Mouse (Mus musculus) adipose tissue, adult 10 weeks (tissue): ENCODE results near the gene Gabrr1. TPM values are rescaled to one million over a fixed set of nuclear protein-coding genes. Genes with fewer than 3 reads are reported as not detected.

Source experiments
- polyA plus RNA-seq: library from polyadenylated mRNA; stranded (reverse); fragments of 350-450 nt; fragmentation: Illumina TruSeq; extraction: RNeasy Lipid Tissue Mini Kit (QIAGEN cat#74804); gene quantifications from one replicate; pipeline ENCODE4 v1.2.3, GENCODE M21; 2014; ENCODE audit warnings: low read depth, low replicate concordance

Gene Gabrr1
- polyA plus RNA-seq = 2.7 TPM

DNA sequence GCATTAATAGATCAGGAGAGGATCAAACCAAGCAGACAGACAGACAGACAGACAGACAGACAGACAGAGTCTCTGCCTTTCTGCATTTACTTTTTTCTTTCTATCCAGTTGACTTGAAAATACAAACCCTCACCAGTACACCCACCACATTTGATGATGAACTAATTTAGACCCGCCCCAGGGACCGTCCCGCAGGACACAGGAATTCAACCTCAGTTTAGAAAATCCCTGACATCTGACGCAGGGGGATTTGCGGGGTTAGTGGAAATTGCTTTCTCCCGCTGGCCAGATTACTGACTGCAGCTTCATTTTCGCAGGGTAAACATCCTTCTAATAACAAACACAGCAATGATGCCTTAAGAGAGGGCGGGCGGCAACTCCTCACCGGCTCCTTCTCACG, at the start of gene Gabrr1:
TSS of gene Gabrr1 (plus strand) at position 301 of the 400 bp plus-strand sequence.

DNA sequence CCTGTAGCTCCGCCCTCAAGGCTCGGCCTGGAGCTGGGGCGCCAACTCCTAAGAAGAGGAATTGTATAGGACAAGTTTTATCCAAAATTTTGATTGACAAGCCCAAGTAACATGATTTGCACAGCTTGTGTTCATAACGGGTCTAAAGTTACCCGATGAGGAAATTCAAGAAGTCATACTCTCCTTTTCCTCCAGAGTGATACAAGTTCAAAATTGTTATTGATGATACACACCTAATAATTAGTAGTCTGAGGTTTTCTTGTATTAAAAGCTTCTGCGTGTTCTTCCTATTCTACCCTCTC, 57.4 kb downstream of the Gabrr1 start, which contains the start of gene Pm20d2:
TSS of gene Pm20d2 (minus strand) at position 3 of the 302 bp plus-strand sequence.

DNA sequence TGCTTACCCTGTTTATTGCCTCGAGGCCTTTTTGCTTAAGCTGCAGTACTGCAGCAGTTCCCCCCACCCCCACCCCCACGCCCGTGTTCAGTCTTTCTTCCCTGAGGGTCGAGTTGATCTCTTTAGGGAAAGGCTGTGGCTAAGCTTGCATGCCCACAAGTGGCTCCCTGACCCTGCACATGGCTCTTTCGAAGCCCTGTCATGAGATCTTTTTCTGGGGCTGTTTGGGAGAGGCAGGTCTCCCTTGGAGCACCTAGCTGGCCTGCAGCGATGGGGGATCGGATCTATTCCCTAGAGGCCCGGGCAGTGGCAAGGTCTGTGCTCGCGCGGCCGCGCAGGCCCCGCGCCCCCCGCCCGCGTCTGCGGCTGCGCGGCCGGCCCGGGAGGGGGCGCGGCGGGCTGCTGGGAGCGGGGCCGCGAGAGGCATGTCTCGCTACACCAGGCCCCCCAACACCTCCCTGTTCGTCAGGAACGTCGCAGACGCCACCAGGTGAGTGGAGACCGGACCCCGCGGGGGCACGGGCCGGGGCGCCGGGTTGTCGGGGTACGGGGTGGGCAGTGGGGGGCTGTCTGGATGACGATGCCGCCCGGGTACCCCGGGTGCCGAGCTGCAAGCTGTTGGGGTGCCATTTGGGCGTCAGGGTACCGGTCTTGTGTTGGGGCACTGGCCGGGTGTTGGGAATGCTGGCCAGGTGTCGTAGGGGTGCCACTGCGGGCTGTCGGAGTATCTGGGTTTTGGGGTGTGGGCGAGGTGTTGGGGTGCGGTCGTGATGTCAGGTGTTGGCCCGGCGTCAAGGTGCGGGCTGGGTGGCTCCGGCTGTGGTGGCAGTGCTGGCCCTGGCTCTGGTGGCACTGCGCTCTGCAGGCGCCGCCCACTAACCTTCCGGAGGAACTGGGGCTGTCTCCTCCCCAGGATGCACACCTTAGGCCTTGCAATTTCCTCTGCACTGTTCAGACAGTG, 76.8 kb downstream of the Gabrr1 start, which contains the start of gene Srsf12:
TSS of gene Srsf12 (plus strand) at position 111 of the 961 bp plus-strand sequence.

Other genes with a start within 250 kb of the Gabrr1 start
- 3.3 TPM for gene Ankrd6, start 181.7 kb upstream of the Gabrr1 start, polyA plus RNA-seq
- 6.8 TPM for gene Rragd, start 149.5 kb upstream of the Gabrr1 start, polyA plus RNA-seq
- gene Ube2j1, start 101.1 kb upstream of the Gabrr1 start, polyA plus RNA-seq = 59.2 TPM
- 1.3 TPM for gene Gabrr2, start 69.5 kb upstream of the Gabrr1 start, polyA plus RNA-seq
- gene Pm20d2, start 57.2 kb downstream of the Gabrr1 start, polyA plus RNA-seq = 7.0 TPM
- gene Srsf12, start 76.5 kb downstream of the Gabrr1 start, polyA plus RNA-seq = 0.83 TPM
- gene Pnrc1, start 157.6 kb downstream of the Gabrr1 start, polyA plus RNA-seq = 60.6 TPM
- 9.9 TPM for gene Rngtt, start 177.8 kb downstream of the Gabrr1 start, polyA plus RNA-seq